Mouse (Mus musculus) heart, embryonic 15.5 days (tissue): ENCODE measurements around the gene Stra6. TPM values are rescaled to one million over a fixed set of nuclear protein-coding genes. Genes with fewer than 3 reads are reported as not detected.

Experiments used
- ATAC-seq: fragments of 200-750 bp; cut with Nextera tagmentation; replicated peaks from 2 replicates; pipeline ENCODE4 v1.8.0; 2017; ENCODE audit warnings: low read depth, moderate TSS enrichment; ENCODE audit not compliant: insufficient number of reproducible peaks, insufficient read depth, low FRiP score
- H3K27ac ChIP-seq: fragments of 300-500 bp; sonication (generic); 2 replicates; pipeline ENCODE4 v1.5.1; 2015; ENCODE audit warnings: mild to moderate bottlenecking, inconsistent platforms
- H3K27me3 ChIP-seq: fragments of 300-500 bp; sonication (generic); 2 replicates; pipeline ENCODE4 v1.6.1; 2015; ENCODE audit warnings: inconsistent platforms
- H3K36me3 ChIP-seq: fragments of 300-500 bp; sonication (generic); 2 replicates; pipeline ENCODE4 v1.6.1; 2015; ENCODE audit warnings: mild to moderate bottlenecking, inconsistent platforms
- H3K4me1 ChIP-seq: fragments of 300-500 bp; sonication (generic); replicated peaks from 2 replicates; pipeline ENCODE4 v1.6.1; 2015; ENCODE audit warnings: inconsistent platforms
- H3K4me2 ChIP-seq: fragments of 300-500 bp; sonication (generic); 2 replicates; pipeline ENCODE4 v1.6.1; 2015; ENCODE audit warnings: inconsistent platforms, mild to moderate bottlenecking, moderate library complexity
- H3K4me3 ChIP-seq: fragments of 300-500 bp; sonication (generic); 2 replicates; pipeline ENCODE4 v1.5.1; 2015; ENCODE audit warnings: mild to moderate bottlenecking, inconsistent platforms
- H3K9ac ChIP-seq: fragments of 300-500 bp; sonication (generic); 2 replicates; pipeline ENCODE4 v1.6.1; 2015; ENCODE audit warnings: mild to moderate bottlenecking, inconsistent platforms
- H3K9me3 ChIP-seq: fragments of 300-500 bp; sonication (generic); replicated peaks from 2 replicates; pipeline ENCODE4 v1.6.1; 2016; ENCODE audit warnings: inconsistent platforms
- WGBS: fragments of 180-500 bp; shearing (Covaris S2); methylation state at CpG from one replicate; pipeline ENCODE4 v1.1.7; 2015; ENCODE audit warnings: mixed read lengths; 5-methylcytosine and 5-hydroxymethylcytosine counted together
- polyA plus RNA-seq: library from polyadenylated mRNA; unstranded; fragments of >200 nt; fragmentation: Nextera tagmentation; extraction: Ambion mirVana; gene quantifications from 2 replicates; pipeline ENCODE4 v1.2.1, GENCODE M21; 2015

The Stra6 gene
- polyA plus RNA-seq, 1 experiment from 2014 or later, result 0.14 TPM

DNA sequence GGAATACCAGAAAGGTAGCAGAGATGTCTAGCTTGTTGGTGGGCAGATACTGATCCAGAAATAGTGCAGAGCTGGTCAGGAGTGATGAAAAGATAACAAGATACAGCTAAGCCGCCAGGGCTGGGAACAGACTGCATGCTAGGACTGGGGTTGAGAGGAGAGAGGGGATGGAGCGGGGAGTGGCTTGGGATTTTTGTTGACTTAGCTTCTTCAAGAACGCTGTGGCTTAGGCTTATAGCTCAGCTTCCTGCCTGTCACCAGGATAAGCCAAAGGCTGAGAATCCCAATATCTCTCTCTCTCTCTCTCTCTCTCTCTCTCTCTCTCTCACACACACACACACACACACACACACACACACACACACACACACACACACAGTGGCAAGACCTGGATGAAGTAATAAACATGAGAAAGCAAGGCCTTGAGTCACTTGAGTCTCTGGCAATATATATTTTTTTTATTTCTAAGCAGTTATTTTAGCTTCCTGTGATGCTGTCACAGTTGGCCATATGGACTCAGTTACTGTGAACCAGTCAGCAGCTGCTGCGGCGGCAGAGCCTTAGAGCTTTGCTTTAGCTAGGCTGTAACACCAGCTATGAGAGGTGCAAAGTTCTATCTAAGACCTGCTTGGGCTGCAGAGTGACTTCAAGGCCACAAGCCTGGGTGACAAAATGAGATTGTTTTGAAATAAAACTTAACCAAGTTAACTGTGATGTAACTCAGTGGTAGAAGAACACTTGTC, 112.3 kb downstream of the Stra6 start:
- ATAC-seq, result no peak; the same call in 1 of the 2 replicates
- Histone ChIP-seq H3K9me3 (no peaks in the 10 kb centered on the region), H3K4me3 (no peak overlapping the region), H3K4me1 (0 out of 2 replicates have a peak, but pooled peaks cover 6% of the 10 kb centered on the region), H3K27ac (no peak overlapping the region), H3K9ac (no peak overlapping the region), H3K36me3 (no peaks in the 10 kb centered on the region), H3K27me3 (no peaks in the 10 kb centered on the region), H3K4me2 (no peak overlapping the region)
- WGBS, result 43% methylated on average over 5 of the region's 5 CpGs

GRCm38 (mm10) chr9:58177165-58177564, 113.6 kb downstream of the Stra6 start:
- 0 out of 2 replicates have a peak, but pooled peaks cover 6% of the 10 kb centered on the region for H3K4me1 ChIP-seq
- H3K9me3 ChIP-seq, result no peaks in the 10 kb centered on the region
- H3K9ac ChIP-seq, result no peak overlapping the region
- H3K27me3 ChIP-seq, result no peaks in the 10 kb centered on the region
- 70% methylated on average over 4 of the region's 4 CpGs for WGBS
- no peak overlapping the region for H3K27ac ChIP-seq
- no peaks in the 10 kb centered on the region for H3K36me3 ChIP-seq
- no peak overlapping the region for H3K4me2 ChIP-seq
- H3K4me3 ChIP-seq, result no peak overlapping the region
- ATAC-seq, result no peak

DNA sequence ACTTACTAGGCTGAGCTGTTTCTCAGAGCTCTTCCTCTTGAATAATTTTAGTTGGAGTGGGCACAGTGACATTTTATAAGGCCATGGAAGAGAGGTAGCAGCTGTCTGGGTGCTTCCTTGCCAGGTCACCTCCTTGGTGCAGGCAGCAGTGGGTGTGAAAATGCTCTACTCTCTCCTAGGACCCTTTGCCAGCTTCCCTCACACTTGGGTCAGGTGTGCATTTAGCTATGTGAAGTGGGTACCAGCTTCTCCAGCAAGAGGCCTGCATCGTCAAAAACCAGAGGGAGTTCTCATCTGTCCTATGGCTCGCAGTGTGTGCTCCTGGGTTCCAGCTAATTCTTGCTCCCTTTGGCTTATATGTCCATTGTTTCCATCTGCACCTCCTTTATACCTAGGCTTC, 115.8 kb downstream of the Stra6 start:
- ATAC-seq, result no peak
- Histone ChIP-seq H3K27me3 (no peaks in the 10 kb centered on the region), H3K9me3 (no peaks in the 10 kb centered on the region), H3K4me3 (no peak overlapping the region), H3K4me1 (0 out of 2 replicates have a peak, but pooled peaks cover 6% of the 10 kb centered on the region), H3K27ac (no peak overlapping the region), H3K9ac (no peak overlapping the region), H3K36me3 (no peaks in the 10 kb centered on the region), H3K4me2 (no peak overlapping the region)
- 89% methylated on average over 2 of the region's 2 CpGs for WGBS

- no peak for ATAC-seq
- no peak overlapping the region for H3K4me2 ChIP-seq
- no peak overlapping the region for H3K27ac ChIP-seq
- no peak overlapping the region for H3K9ac ChIP-seq
- no peaks in the 10 kb centered on the region for H3K9me3 ChIP-seq
- no peak overlapping the region for H3K4me3 ChIP-seq
- H3K27me3 ChIP-seq, result 0 out of 2 replicates have a peak, but pooled peaks cover 3% of the 10 kb centered on the region
- 83% methylated on average over 6 of the region's 6 CpGs for WGBS
- H3K36me3 ChIP-seq, result no peaks in the 10 kb centered on the region
- H3K4me1 ChIP-seq, result no peaks in the 10 kb centered on the region
Observed at GRCm38 (mm10) chr9:58184456-58184855, 120.9 kb downstream of the Stra6 start.

DNA sequence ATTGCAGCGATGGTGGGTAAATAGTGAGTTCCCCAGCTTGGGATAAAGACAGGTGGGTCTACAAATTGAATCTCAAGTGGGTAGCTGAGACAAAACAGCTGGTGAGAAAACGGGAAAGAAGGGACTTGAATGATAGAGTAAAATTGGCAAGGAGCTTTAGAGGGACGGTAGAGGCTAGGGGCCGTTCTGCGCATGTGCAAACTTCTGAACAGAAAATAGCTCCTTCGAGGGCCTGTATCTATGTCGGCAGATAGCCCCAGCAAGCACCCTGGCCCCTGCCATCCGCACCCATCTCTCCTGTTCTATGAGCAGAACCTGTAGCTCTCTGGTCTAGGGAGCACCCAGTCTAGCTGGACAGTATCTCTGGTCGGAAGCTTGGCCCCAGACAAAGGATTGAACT, 130.6 kb downstream of the Stra6 start:
- H3K9ac ChIP-seq, result no peak overlapping the region
- no peak overlapping the region for H3K27ac ChIP-seq
- H3K27me3 ChIP-seq, result peaks cover 81% of the 10 kb centered on the region
- no peak overlapping the region for H3K4me2 ChIP-seq
- no peak overlapping the region for H3K4me3 ChIP-seq
- no peaks in the 10 kb centered on the region for H3K36me3 ChIP-seq
- ATAC-seq, result no peak
- WGBS, result 56% methylated on average over 9 of the region's 9 CpGs
- no peaks in the 10 kb centered on the region for H3K9me3 ChIP-seq
- H3K4me1 ChIP-seq, result peaks cover 31% of the 10 kb centered on the region

- Histone ChIP-seq H3K27me3 (peaks cover 84% of the 10 kb centered on the region), H3K36me3 (no peaks in the 10 kb centered on the region), H3K9ac (no peak overlapping the region), H3K27ac (no peak overlapping the region), H3K4me1 (peaks cover 38% of the 10 kb centered on the region), H3K9me3 (no peaks in the 10 kb centered on the region), H3K4me3 (no peak overlapping the region), H3K4me2 (no peak overlapping the region)
- 23% methylated on average over 1 of the region's 1 CpGs for WGBS
- no peak for ATAC-seq
Observed at GRCm38 (mm10) chr9:58195671-58196070, 132.1 kb downstream of the Stra6 start.

GRCm38 (mm10) chr9:58196141-58196540, 132.6 kb downstream of the Stra6 start:
- peak overlapping the region; percentile 70; the same call in 1 of the 2 replicates for H3K4me2 ChIP-seq
- no peaks in the 10 kb centered on the region for H3K9me3 ChIP-seq
- H3K36me3 ChIP-seq, result no peaks in the 10 kb centered on the region
- peaks cover 38% of the 10 kb centered on the region for H3K4me1 ChIP-seq
- H3K27ac ChIP-seq, result no peak overlapping the region
- peaks cover 84% of the 10 kb centered on the region for H3K27me3 ChIP-seq
- 7% methylated on average over 13 of the region's 14 CpGs for WGBS
- peak overlapping the region; percentile 39 for H3K4me3 ChIP-seq
- no peak overlapping the region for H3K9ac ChIP-seq
- no peak for ATAC-seq

DNA sequence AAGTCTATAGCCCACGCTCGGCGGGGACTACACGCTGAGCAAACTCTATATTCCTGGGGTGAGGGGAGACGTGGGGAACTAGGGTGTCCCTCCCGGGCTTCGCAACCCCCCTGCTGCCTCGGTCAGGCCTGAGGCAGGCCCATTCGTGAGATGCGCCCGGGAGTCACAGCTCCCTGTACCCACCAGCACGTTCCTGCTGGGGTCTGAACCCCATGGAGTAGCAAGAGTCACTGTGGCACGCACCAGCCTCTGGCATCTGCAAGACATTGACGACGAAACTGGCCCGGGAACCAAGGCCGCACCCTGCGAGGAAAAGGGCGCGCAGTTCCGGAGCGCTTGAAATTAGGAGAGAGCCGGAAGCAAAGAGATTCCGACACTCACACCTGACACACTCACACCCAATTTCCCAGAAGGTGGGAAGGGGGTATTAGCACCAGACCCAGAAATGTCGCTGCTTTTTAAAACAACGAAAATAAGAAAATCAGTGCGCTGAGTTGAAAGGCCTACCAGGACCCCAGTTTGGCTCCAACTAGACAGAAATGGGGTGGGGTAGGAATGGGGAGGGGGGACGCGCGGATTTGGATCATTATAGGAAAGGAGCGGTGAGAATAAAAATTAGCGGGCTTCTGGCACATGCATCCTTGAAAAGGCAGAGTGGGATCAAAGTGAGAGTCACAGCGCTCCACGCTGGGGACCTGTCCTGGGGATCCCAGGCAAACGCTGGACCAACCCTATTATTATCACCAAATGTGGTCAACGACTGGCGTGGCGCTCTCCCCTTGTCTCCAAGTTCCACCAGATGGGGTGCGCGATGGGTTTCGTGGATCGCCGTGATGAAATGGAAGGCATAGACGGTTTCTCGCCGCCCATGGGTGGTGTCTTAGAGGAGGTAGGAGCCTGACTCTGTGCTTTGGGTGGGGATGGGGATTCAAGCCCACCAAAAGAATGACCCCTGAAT, 133.3 kb downstream of the Stra6 start:
- H3K27me3 ChIP-seq, result peaks cover 89% of the 10 kb centered on the region
- no peak for ATAC-seq
- peak overlapping the region; percentile 70 for H3K4me2 ChIP-seq
- WGBS, result 5% methylated on average over 46 of the region's 46 CpGs
- H3K36me3 ChIP-seq, result no peaks in the 10 kb centered on the region
- H3K9ac ChIP-seq, result no peak overlapping the region
- H3K9me3 ChIP-seq, result no peaks in the 10 kb centered on the region
- H3K4me3 ChIP-seq, result peak overlapping the region; percentile 39
- H3K4me1 ChIP-seq, result peaks cover 44% of the 10 kb centered on the region
- H3K27ac ChIP-seq, result no peak overlapping the region

DNA sequence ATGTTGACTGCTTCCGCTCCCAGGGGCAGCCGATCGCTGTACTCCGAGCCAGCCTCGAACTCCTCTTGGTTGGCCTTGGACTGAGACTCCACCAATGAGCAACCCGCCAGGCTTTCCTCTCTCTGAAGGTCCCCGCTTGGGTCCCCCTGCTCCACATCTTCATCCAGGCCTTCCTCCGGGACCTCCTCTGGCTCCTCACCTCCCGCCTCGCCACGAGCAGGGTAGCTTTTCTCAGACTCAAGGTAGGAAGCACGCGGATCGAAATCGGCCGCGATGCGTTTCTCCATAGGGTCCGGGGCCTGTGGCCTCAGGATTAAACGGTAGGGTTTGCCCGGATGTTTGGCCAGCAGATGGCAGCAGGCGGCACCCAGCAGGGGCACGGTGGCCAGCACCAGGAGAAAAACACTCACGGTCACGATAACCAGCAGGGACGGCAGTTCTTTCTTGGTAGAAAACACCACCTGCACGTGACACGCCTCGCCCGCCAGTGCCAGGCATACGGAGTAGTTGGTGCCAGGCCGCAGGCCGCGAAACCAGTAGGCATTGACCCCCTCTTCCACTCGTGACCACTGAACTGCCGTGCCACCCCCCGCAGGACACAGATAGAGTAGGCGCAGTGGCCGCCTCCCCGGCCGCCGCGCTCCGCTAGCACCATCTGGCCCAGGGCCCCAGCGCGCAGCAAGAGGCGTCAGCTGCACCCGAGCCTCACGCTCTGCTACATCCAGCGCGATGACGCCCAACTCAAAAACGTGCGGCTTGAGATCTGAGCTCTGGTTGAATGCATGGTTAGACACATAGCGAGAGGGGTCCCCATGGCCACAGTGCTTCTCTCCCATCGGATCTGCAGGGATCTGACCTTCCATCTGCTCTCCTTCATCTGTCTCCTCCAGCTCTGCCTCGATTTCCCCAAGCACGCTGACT, 134.5 kb downstream of the Stra6 start:
- no peak overlapping the region for H3K27ac ChIP-seq
- 0 out of 2 replicates have a peak overlapping the region, but pooled peaks have one; percentile 25 for H3K9ac ChIP-seq

GRCm38 (mm10) chr9:58198801-58199371, 135.3 kb downstream of the Stra6 start:
- Histone ChIP-seq H3K27me3 (peaks cover 100% of the 10 kb centered on the region), H3K4me2 (peak overlapping the region; percentile 70), H3K9me3 (no peaks in the 10 kb centered on the region), H3K27ac (no peak overlapping the region), H3K9ac (no peak overlapping the region), H3K4me3 (peak overlapping the region; percentile 39), H3K36me3 (no peaks in the 10 kb centered on the region), H3K4me1 (peaks cover 54% of the 10 kb centered on the region)
- ATAC-seq, result no peak
- WGBS, result 3% methylated on average over 38 of the region's 38 CpGs

More for the DNA sequence above, 134.5 kb downstream of the Stra6 start:
- Histone ChIP-seq H3K9me3 (no peaks in the 10 kb centered on the region), H3K4me2 (peak overlapping the region; percentile 70), H3K36me3 (no peaks in the 10 kb centered on the region), H3K4me1 (peaks cover 48% of the 10 kb centered on the region), H3K4me3 (peak overlapping the region; percentile 39), H3K27me3 (peaks cover 100% of the 10 kb centered on the region)
- 2% methylated on average over 58 of the region's 58 CpGs for WGBS
- 0 out of 2 replicates have a peak, but pooled peaks have one; percentile 47 for ATAC-seq
